Mouse (Mus musculus) small intestine, adult 2 months (tissue): ENCODE data around the gene Gpr63.

Source experiments
- CTCF ChIP-seq: fragments of 200-500 bp; IDR thresholded peaks from 2 replicates; pipeline ENCODE4 v1.5.1; 2012; ENCODE audit warnings: low read depth, mild to moderate bottlenecking, control low read depth, inconsistent platforms, low read length, moderate library complexity, mixed read lengths; ENCODE audit not compliant: insufficient replicate concordance, insufficient read length; ENCODE audit errors: extremely low read depth
- POLR2A ChIP-seq: fragments of 200-500 bp; IDR thresholded peaks from 2 replicates; pipeline ENCODE4 v1.6.1; 2012; ENCODE audit warnings: low read depth, mild to moderate bottlenecking, control low read depth, inconsistent platforms, low read length, moderate library complexity

GRCm38 (mm10) chr4:24965918-24966298 lies 299 bp upstream of the Gpr63 start:
- TF ChIP-seq CTCF: no peak
- no peak for TF ChIP-seq POLR2A
